Mouse (Mus musculus) small intestine, adult 2 months (tissue): ENCODE measurements at regions not wholly inside any gene's neighbourhood (a gene's known extent, or its start where the extent isn't known, plus 50 kb on each side); places are given as distances from the start of the nearest gene placed in this dataset.

ENCODE experiments used
- CTCF ChIP-seq: fragments of 200-500 bp; IDR thresholded peaks from 2 replicates; pipeline ENCODE4 v1.5.1; 2012; ENCODE audit warnings: low read depth, mild to moderate bottlenecking, control low read depth, inconsistent platforms, low read length, moderate library complexity, mixed read lengths; ENCODE audit not compliant: insufficient replicate concordance, insufficient read length; ENCODE audit errors: extremely low read depth
- POLR2A ChIP-seq: fragments of 200-500 bp; IDR thresholded peaks from 2 replicates; pipeline ENCODE4 v1.6.1; 2012; ENCODE audit warnings: low read depth, mild to moderate bottlenecking, control low read depth, inconsistent platforms, low read length, moderate library complexity

DNA sequence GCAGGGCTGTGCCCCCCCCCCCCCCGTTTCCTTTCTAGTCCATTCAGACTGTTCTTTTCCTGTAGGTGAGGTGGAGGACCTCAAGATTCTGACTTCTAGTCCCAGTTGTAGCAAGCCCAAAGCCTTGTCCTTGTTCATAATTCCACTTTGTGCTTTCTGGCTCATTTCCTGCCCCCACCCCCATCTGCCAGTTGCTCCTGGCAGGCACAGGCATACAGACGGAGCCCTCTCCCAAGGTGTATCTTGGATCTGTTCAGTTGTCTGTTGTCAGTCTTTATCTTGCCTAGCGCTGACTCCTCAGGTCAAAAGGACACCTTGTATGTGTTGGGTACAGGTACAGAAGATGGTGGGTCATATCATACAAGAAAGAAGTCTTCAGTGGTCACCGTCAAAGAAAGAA is 81.9 kb downstream of the Fam43a start:
- TF ChIP-seq CTCF (no peak), POLR2A (no peak)
